Mouse (Mus musculus) CH12.LX (cell line): ENCODE measurements at regions not wholly inside any gene's neighbourhood (a gene's known extent, or its start where the extent isn't known, plus 50 kb on each side); places are given as distances from the start of the nearest gene placed in this dataset.

Experiments used
- DNase-seq: peaks from one replicate; pipeline ENCODE4 v3.0.0-alpha.2; 2013; ENCODE audit errors: extremely low read depth
- H3K27ac ChIP-seq: 2 replicates; pipeline ENCODE4 v1.5.1; 2012; ENCODE audit warnings: low read depth, mild to moderate bottlenecking, control low read depth, moderate library complexity; ENCODE audit not compliant: insufficient read depth
- H3K27me3 ChIP-seq: replicated peaks from 2 replicates; pipeline ENCODE3; 2012; ENCODE audit warnings: inconsistent platforms
- H3K36me3 ChIP-seq, 2 experiments: replicated peaks in 1 of 2; 2 replicates each; pipeline versions ENCODE3 to v1.6.1; 2012; ENCODE audit warnings: inconsistent platforms in 1 of 2, low read length in 1 of 2, mild to moderate bottlenecking in 1 of 2, mixed read lengths in 1 of 2, moderate library complexity in 1 of 2; ENCODE audit not compliant: control insufficient read depth in 1 of 2, insufficient read depth in 1 of 2
- H3K4me1 ChIP-seq, 2 experiments: 2 replicates each; pipeline ENCODE4 v1.6.1; 2012; ENCODE audit warnings: inconsistent platforms in 1 of 2, moderate library complexity in 1 of 2; ENCODE audit not compliant: insufficient read depth in 2 of 2, control insufficient read depth in 1 of 2
- H3K4me2 ChIP-seq: 2 replicates; pipeline ENCODE4 v1.6.1; 2012; ENCODE audit warnings: low read depth, mild to moderate bottlenecking, control low read depth; ENCODE audit not compliant: poor library complexity, insufficient read depth, severe bottlenecking
- H3K4me3 ChIP-seq, 3 experiments: fragments of 150-350 bp in 1 of 3; sonication (generic) in 1 of 3; replicated peaks in 1 of 3; 2 replicates each; pipeline versions ENCODE3 to v1.5.1; 2011 to 2012; ENCODE audit warnings: low read depth in 2 of 3, low read length in 2 of 3, mild to moderate bottlenecking in 2 of 3, moderate library complexity in 2 of 3, control low read depth in 1 of 3, improper control_type of control experiment in 1 of 3, inconsistent platforms in 1 of 3, mixed read lengths in 1 of 3; ENCODE audit not compliant: poor library complexity in 1 of 3
- H3K79me2 ChIP-seq: replicated peaks from 2 replicates; pipeline ENCODE4 v1.6.1; 2012; ENCODE audit warnings: mild to moderate bottlenecking, moderate library complexity; ENCODE audit not compliant: control insufficient read depth, poor library complexity, insufficient read depth, severe bottlenecking; ENCODE audit errors: extremely low read depth
- H3K9ac ChIP-seq: 2 replicates; pipeline ENCODE4 v1.6.1; 2012; ENCODE audit warnings: low read depth, mild to moderate bottlenecking, control low read depth, moderate library complexity; ENCODE audit not compliant: insufficient read depth
- H3K9me3 ChIP-seq: replicated peaks from 2 replicates; pipeline ENCODE3; 2012; ENCODE audit warnings: low read length, inconsistent platforms, mixed read lengths
- BHLHE40 ChIP-seq: IDR thresholded peaks from 2 replicates; pipeline ENCODE4 v1.6.1; 2011; ENCODE audit warnings: mild to moderate bottlenecking, low read depth, low read length, improper control_type of control experiment
- CHD1 ChIP-seq: IDR thresholded peaks from 2 replicates; pipeline ENCODE4 v1.6.1; 2012; ENCODE audit warnings: low read depth, low read length, improper control_type of control experiment, inconsistent platforms
- CHD2 ChIP-seq: IDR thresholded peaks from 2 replicates; pipeline ENCODE4 v1.6.1; 2011; ENCODE audit warnings: low read length, improper control_type of control experiment
- CTCF ChIP-seq, 2 experiments: IDR thresholded peaks in 1 of 2; conservative IDR thresholded peaks in 1 of 2; 2 replicates each; pipeline ENCODE4 v1.5.1; 2011 to 2012; ENCODE audit warnings: low read depth in 2 of 2, low read length in 2 of 2, improper control_type of control experiment in 1 of 2, inconsistent platforms in 1 of 2, mild to moderate bottlenecking in 1 of 2, moderate library complexity in 1 of 2
- E2F4 ChIP-seq: IDR thresholded peaks from 2 replicates; pipeline ENCODE4 v1.6.1; 2011; ENCODE audit warnings: low read depth, low read length, improper control_type of control experiment; ENCODE audit not compliant: insufficient replicate concordance
- ELF1 ChIP-seq: IDR thresholded peaks from 2 replicates; pipeline ENCODE4 v1.6.1; 2014; ENCODE audit warnings: low read depth, mild to moderate bottlenecking, inconsistent platforms, low read length, improper control_type of control experiment
- EP300 ChIP-seq: IDR thresholded peaks from 2 replicates; pipeline ENCODE4 v1.6.1; 2011; ENCODE audit warnings: low read length, improper control_type of control experiment
- GABPA ChIP-seq: IDR thresholded peaks from 2 replicates; pipeline ENCODE4 v1.6.1; 2012; ENCODE audit warnings: low read depth, low read length, improper control_type of control experiment, inconsistent platforms; ENCODE audit not compliant: insufficient replicate concordance
- HCFC1 ChIP-seq: IDR thresholded peaks from 2 replicates; pipeline ENCODE4 v1.6.1; 2012; ENCODE audit warnings: low read depth, mild to moderate bottlenecking, inconsistent platforms, low read length, improper control_type of control experiment
- IRF4 ChIP-seq: IDR thresholded peaks from 2 replicates; pipeline ENCODE4 v1.6.1; 2014; ENCODE audit warnings: low read depth, mild to moderate bottlenecking, inconsistent platforms, low read length, improper control_type of control experiment
- JUN ChIP-seq: IDR thresholded peaks from 2 replicates; pipeline ENCODE4 v1.6.1; 2011; ENCODE audit warnings: low read depth, mild to moderate bottlenecking, low read length, improper control_type of control experiment, moderate library complexity; ENCODE audit not compliant: insufficient read depth
- JUND ChIP-seq: conservative IDR thresholded peaks from 2 replicates; pipeline ENCODE4 v1.6.1; 2011; ENCODE audit warnings: low read depth, low read length, improper control_type of control experiment
- MAFK ChIP-seq: IDR thresholded peaks from 2 replicates; pipeline ENCODE4 v1.6.1; 2011; ENCODE audit warnings: low read length, improper control_type of control experiment; ENCODE audit not compliant: insufficient replicate concordance
- MAX ChIP-seq: IDR thresholded peaks from 2 replicates; pipeline ENCODE4 v1.6.1; 2011; ENCODE audit warnings: low read length, improper control_type of control experiment
- MAZ ChIP-seq: IDR thresholded peaks from 2 replicates; pipeline ENCODE4 v1.6.1; 2012; ENCODE audit warnings: low read depth, mild to moderate bottlenecking, inconsistent platforms, low read length, improper control_type of control experiment, moderate library complexity
- MEF2A ChIP-seq: IDR thresholded peaks from 2 replicates; pipeline ENCODE4 v1.6.1; 2014; ENCODE audit warnings: low read depth, mild to moderate bottlenecking, inconsistent platforms, low read length, improper control_type of control experiment, borderline replicate concordance
- MXI1 ChIP-seq: IDR thresholded peaks from 2 replicates; pipeline ENCODE4 v1.6.1; 2011; ENCODE audit warnings: mild to moderate bottlenecking, low read depth, low read length, improper control_type of control experiment
- MYC ChIP-seq: IDR thresholded peaks from 2 replicates; pipeline ENCODE4 v1.6.1; 2011; ENCODE audit warnings: low read depth, mild to moderate bottlenecking, improper control_type of control experiment, low read length
- NELFE ChIP-seq: IDR thresholded peaks from 2 replicates; pipeline ENCODE4 v1.6.1; 2011; ENCODE audit warnings: low read depth, low read length, improper control_type of control experiment
- NRF1 ChIP-seq: IDR thresholded peaks from 2 replicates; pipeline ENCODE4 v1.6.1; 2014; ENCODE audit warnings: low read depth, mild to moderate bottlenecking, inconsistent platforms, low read length, improper control_type of control experiment, moderate library complexity
- PAX5 ChIP-seq: IDR thresholded peaks from 2 replicates; pipeline ENCODE4 v1.6.1; 2012; ENCODE audit warnings: low read length, inconsistent platforms, mixed read lengths
- POLR2A ChIP-seq: IDR thresholded peaks from 2 replicates; pipeline ENCODE4 v1.6.1; 2011; ENCODE audit warnings: low read depth, mild to moderate bottlenecking, improper control_type of control experiment, low read length
- POLR2AphosphoS2 ChIP-seq: IDR thresholded peaks from 2 replicates; pipeline ENCODE4 v1.6.1; 2011; ENCODE audit warnings: low read depth, low read length, improper control_type of control experiment
- RAD21 ChIP-seq: IDR thresholded peaks from 2 replicates; pipeline ENCODE4 v1.6.1; 2011; ENCODE audit warnings: low read depth, mild to moderate bottlenecking, low read length, improper control_type of control experiment, moderate library complexity
- RCOR1 ChIP-seq: conservative IDR thresholded peaks from 2 replicates; pipeline ENCODE4 v1.6.1; 2012; ENCODE audit warnings: low read depth, mild to moderate bottlenecking, inconsistent platforms, low read length, improper control_type of control experiment
- SIN3A ChIP-seq: IDR thresholded peaks from 2 replicates; pipeline ENCODE4 v1.6.1; 2012; ENCODE audit warnings: low read length, improper control_type of control experiment, inconsistent platforms
- SMC3 ChIP-seq: IDR thresholded peaks from 2 replicates; pipeline ENCODE4 v1.6.1; 2011; ENCODE audit warnings: low read depth, low read length, improper control_type of control experiment
- TBP ChIP-seq: conservative IDR thresholded peaks from 2 replicates; pipeline ENCODE4 v1.6.1; 2011; ENCODE audit warnings: low read depth, low read length, improper control_type of control experiment
- UBTF ChIP-seq: IDR thresholded peaks from 2 replicates; pipeline ENCODE4 v1.6.1; 2012; ENCODE audit warnings: low read depth, mild to moderate bottlenecking, inconsistent platforms, low read length, improper control_type of control experiment, moderate library complexity
- USF2 ChIP-seq: conservative IDR thresholded peaks from 2 replicates; pipeline ENCODE4 v1.6.1; 2011; ENCODE audit warnings: low read depth, low read length, improper control_type of control experiment
- ZKSCAN1 ChIP-seq: IDR thresholded peaks from 2 replicates; pipeline ENCODE4 v1.6.1; 2012; ENCODE audit warnings: low read depth, inconsistent platforms, low read length, improper control_type of control experiment, borderline replicate concordance
- ZNF384 ChIP-seq: IDR thresholded peaks from 2 replicates; pipeline ENCODE4 v1.6.1; 2012; ENCODE audit warnings: low read depth, low read length, improper control_type of control experiment, inconsistent platforms
- dilution Hi-C: fragments of 300-500 bp; cut with MboI; formaldehyde crosslinking; loops from 2 replicates; pipeline ENCODE4 v1.14.3; 2020; ENCODE audit warnings: low sequenced_read_pairs; ENCODE audit not compliant: extremely low pct_unique_long_range_greater_than_20kb, extremely low pct_ligation_motif_present
- in situ Hi-C: fragments of 300-500 bp; cut with MboI; formaldehyde crosslinking; loops from 3 replicates; pipeline ENCODE4 v1.14.3; 2019; ENCODE audit warnings: low sequenced_read_pairs, low pct_ligation_motif_present, low pct_unique_long_range_greater_than_20kb, mixed read lengths

DNA sequence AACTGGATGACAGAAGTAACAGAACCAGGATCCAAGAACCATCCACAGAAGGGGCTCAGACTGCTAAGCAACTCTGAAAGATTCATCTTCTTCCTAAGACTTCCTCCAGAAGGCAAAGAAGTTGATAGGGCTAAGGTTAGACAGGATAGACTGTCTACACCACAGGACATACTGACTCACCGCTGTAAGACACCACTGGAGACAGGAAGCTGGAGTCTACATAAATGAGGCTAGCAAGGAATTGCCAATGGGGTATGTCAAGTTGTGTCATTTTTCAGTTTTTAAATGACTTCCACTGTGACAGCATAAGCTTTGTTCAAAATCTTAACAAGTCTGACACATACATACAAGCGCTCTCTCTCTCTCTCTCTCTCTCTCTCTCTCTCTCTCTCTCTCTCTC lies 645.4 kb upstream of the Gm10131 start:
- H3K4me3 ChIP-seq, result no peak overlapping the region
- no peaks in the 10 kb centered on the region for H3K9me3 ChIP-seq
- no peak overlapping the region for H3K4me2 ChIP-seq
- H3K79me2 ChIP-seq, result no peaks in the 10 kb centered on the region
- H3K9ac ChIP-seq, result no peak overlapping the region
- dilution Hi-C loops (no loop called here), in situ Hi-C loops (loop anchor here (5.0 kb wide), 1 partner anchor 35 kb away; no protein-coding TSS in a partner anchor)
- no peaks in the 10 kb centered on the region for H3K36me3 ChIP-seq
- peaks cover 23 to 62% of the 10 kb centered on the region in 2 experiments for H3K4me1 ChIP-seq
- no peak for DNase-seq
- TF ChIP-seq POLR2AphosphoS2 (no peak), MAX (no peak), EP300 (no peak), ELF1 (no peak), CHD1 (no peak), MAFK (no peak), UBTF (no peak), MEF2A (no peak), SMC3 (no peak), NELFE (no peak), ZKSCAN1 (no peak), IRF4 (no peak), NRF1 (no peak), CTCF (conservative IDR thresholded peaks at IDR 0.05 in 1 of 2, IDR thresholded peaks at IDR 0.05 in 1 of 2; ENCODE audit: low read depth in 2 of 2, low read length in 2 of 2) (no peak), RCOR1 (no peak), POLR2A (no peak), GABPA (no peak)
- no peaks in the 10 kb centered on the region for H3K27me3 ChIP-seq
- peak overlapping the region; percentile 86 for H3K27ac ChIP-seq

DNA sequence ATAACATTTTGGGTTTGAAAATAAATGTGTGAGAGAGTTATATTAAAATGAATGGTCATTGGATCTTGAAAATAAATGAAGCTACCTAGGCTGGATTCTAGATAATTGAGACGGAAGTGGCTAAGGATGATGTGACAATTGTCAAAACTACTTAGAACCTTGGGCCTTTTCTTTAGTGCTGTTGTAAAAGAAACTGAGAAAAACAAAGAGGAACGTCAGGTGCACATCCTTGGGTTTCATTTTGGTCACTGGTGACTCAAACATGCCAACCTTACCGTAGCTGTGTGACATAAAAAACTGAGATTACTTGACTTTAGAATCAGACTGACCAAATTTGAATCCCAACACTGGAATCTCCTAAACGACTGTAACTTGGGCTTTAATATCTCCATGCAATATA lies 644.6 kb upstream of the Gm10131 start:
- H3K9ac ChIP-seq, result 0 out of 2 replicates have a peak overlapping the region, but pooled peaks have one; percentile 20
- H3K36me3 ChIP-seq, result no peaks in the 10 kb centered on the region
- dilution Hi-C loops, result no loop called here
- no peaks in the 10 kb centered on the region for H3K9me3 ChIP-seq
- H3K27me3 ChIP-seq, result no peaks in the 10 kb centered on the region
- peak overlapping the region; percentile 86 for H3K27ac ChIP-seq
- peak overlapping the region; percentile 60; the same call in 1 of the 2 replicates for H3K4me2 ChIP-seq
- H3K79me2 ChIP-seq, result no peaks in the 10 kb centered on the region
- DNase-seq, result peak; percentile 64
- H3K4me1 ChIP-seq, result peaks cover 21 to 57% of the 10 kb centered on the region in 2 experiments
- H3K4me3 ChIP-seq, result no peak overlapping the region
- in situ Hi-C loops, result loop anchor here (5.0 kb wide), 1 partner anchor 36 kb away; no protein-coding TSS in a partner anchor
- TF ChIP-seq CHD2, result peak; percentile 57; the same call in 1 of the 2 replicates
- TF ChIP-seq TBP, result no peak
- no peak for TF ChIP-seq NRF1
- TF ChIP-seq NELFE, result no peak
- no peak for TF ChIP-seq MAX
- no peak for TF ChIP-seq ELF1
- TF ChIP-seq USF2, result no peak
- no peak for TF ChIP-seq GABPA
- TF ChIP-seq MYC, result 0 out of 2 replicates have a peak, but pooled peaks have one; percentile 46
- TF ChIP-seq UBTF, result no peak
- TF ChIP-seq JUN, result peak; percentile 73
- no peak for TF ChIP-seq E2F4
- no peak for TF ChIP-seq MAZ
- peak; percentile 93 for TF ChIP-seq MEF2A
- TF ChIP-seq CTCF (conservative IDR thresholded peaks at IDR 0.05 in 1 of 2, IDR thresholded peaks at IDR 0.05 in 1 of 2; ENCODE audit: low read depth in 2 of 2, low read length in 2 of 2), result no peak
- no peak for TF ChIP-seq POLR2AphosphoS2
- no peak; the same call in none of the 2 replicates for TF ChIP-seq RAD21
- TF ChIP-seq CHD1, result no peak
- no peak for TF ChIP-seq POLR2A
- TF ChIP-seq BHLHE40, result peak; percentile 93
- peak; percentile 84 for TF ChIP-seq JUND
- peak; percentile 76 for TF ChIP-seq ZNF384
- no peak for TF ChIP-seq HCFC1
- TF ChIP-seq SIN3A, result 0 out of 2 replicates have a peak, but pooled peaks have one; percentile 64
- no peak for TF ChIP-seq ZKSCAN1
- no peak for TF ChIP-seq MXI1
- no peak for TF ChIP-seq PAX5
